Mouse (Mus musculus) stomach, adult 2 months (tissue): ENCODE results near the gene Fam19a1. TPM values are rescaled to one million over a fixed set of nuclear protein-coding genes. Genes with fewer than 3 reads are reported as not detected.

Experiments
- polyA plus RNA-seq: library from polyadenylated mRNA; depleted of rRNA; stranded (reverse); fragments of >200 nt; gene quantifications from 2 replicates; pipeline ENCODE4 v1.2.3, GENCODE M21; 2012; rRNA removed

The Fam19a1 gene
- not detected in 2 replicates for polyA plus RNA-seq

DNA sequence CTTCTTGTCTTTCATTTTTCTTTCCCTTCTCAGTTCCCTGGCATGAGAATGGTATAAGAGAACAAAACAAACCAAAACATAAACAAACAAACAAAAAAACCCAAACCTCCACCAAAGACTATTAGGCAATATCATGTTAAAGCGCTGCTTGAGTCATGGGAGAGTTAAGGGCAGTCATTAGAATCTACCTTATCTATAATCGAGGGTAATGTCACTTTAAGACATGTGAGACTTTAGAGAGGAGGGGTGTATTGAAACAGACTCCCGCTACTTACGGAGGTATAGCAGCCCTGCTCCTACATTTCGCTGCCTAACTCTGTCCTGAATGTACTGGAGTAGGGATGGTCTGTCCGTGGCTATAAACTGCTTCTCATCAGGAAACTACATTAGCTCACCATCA is at the start of gene Fam19a1:
TSS of gene Fam19a1 (plus strand) at position 301 of the 400 bp plus-strand sequence.

GRCm38 (mm10) chr6:96165818-96166379 is 52.9 kb downstream of the Fam19a1 start, which contains the start of gene 1700123L14Rik:
1700123L14Rik (minus strand) TSS chr6:96166243.

Other genes starting within 250 kb of the Fam19a1 start
- not detected in 2 replicates for gene 1700123L14Rik, start 53.1 kb downstream of the Fam19a1 start, polyA plus RNA-seq